Mouse (Mus musculus): ENCODE measurements around the gene Neu2.
"Not testable (repeated sequence)": the region's sequence is repeated elsewhere in the genome, so short reads cannot be mapped to it uniquely, and the experiment has no call there.

Gene Neu2

DNA sequence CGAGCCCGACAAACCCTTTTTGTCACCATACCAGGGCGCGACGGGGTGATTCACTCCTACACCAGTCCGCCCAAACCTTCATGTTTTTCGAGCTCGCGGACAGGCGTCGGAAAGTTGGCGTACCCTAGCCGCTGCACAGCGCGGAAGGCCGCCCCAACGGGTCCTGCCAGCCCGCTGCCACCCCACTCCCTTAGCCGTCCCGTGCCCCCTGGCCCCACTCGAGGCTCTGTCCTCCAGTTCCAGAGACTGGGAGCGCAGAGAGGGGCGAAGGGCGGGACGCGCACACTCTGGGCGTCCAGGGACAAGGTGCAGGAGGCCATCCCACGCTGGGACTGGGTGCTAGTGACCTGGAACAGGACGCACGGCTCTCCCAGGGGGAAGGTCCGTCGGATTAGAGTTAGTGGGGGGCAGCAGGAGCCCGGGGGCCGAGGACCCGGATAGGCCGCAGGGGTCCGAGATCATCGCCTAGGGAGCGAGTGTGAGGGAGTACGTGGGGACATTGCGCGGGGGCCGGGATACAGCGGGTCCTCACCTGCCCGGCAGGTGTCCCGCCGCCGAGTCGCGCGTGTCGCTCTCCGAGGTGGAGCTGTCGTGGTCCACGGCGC is at the start of gene Neu2:
TSS of gene Neu2 (plus strand) at position 329 of the 605 bp plus-strand sequence.
- no peak for DNase-seq (ENCODE audit: low spot score in 2 of 2)

DNA sequence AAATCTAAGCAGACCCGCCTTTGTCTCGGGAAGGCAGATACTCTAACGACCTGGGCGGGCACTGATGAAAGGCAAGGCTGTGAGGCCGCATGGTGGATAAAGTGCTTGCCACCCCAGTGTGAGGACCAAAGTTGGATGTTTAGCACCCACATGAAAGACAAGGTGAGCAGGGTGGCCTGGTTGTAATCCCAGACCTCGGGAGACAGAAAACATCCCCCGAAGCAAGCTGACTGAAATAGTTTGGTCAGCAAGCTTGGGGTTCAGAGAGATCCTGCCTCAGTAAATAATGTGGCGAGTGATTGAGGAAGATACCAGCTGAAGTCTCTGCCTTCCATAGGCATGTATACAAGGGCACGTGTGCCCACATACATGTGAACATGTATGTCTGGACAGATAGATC is 42.2 kb upstream of the Neu2 start:
- no peak for DNase-seq (ENCODE audit: low spot score in 2 of 2)

DNA sequence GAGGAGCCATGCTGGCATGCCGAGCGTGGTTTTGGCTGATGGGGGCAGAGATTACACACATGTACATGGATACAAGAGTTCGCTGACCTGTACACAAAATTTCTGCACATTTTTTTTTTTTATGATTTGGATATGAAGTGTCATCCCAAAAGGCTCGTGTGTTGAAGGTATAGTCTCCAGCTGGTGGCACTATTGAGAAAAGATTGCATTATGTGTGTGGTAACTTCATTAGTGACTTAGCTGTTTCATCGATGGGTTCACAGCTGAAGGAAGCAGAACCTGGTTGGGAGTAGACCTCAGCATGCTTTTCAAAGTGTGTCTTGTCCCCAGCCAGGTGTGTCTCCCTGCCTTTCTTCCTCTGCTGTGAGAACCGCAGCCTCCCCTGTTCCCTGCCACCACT is 41.4 kb upstream of the Neu2 start:
- no peak for DNase-seq (ENCODE audit: low spot score in 2 of 2)

DNA sequence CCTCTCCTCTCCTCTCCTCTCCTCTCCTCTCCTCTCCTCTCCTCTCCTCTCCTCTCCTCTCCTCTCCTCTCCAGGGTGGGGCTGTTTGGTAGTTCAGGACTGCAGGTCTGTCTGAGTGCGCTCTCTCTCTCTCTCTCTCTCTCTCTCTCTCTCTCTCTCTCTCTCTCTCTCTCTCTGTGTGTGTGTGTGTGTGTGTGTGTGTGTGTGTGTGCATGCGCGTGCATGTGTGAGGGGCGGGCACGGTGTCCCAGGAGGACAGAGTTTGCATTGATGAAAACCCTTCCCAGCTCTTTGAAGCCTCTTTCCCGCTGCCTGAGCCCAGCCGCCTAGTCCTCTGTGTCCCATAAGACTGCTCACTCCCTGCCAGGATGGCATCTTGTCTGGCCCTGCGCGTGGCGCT is 39.7 kb upstream of the Neu2 start, which contains the start of gene Snorc:
TSS of gene Snorc (plus strand) at position 301 of the 400 bp plus-strand sequence.
- not testable (repeated sequence) for DNase-seq (ENCODE audit: low spot score in 2 of 2)

DNA sequence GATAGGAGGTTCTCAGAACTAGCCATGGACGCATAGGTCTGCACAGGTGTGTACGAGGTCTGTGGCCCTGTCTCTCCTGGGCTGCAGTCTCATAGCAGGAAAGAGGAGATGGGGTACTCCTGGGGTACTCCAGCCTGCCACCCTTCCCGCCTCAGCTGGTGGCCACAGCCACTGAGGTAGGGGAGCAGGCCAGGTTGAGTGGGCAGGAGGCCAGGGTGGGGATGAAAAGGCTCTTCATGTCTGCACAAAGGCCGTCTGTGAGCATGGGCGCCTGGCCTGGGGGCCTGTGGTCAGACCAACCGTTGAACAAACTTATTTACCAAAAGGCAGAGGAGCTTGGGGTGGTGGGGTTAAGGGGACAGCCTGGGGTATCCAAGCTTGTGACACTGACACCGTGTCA is 37.8 kb upstream of the Neu2 start:
- no peak for DNase-seq (ENCODE audit: low spot score in 2 of 2)

DNA sequence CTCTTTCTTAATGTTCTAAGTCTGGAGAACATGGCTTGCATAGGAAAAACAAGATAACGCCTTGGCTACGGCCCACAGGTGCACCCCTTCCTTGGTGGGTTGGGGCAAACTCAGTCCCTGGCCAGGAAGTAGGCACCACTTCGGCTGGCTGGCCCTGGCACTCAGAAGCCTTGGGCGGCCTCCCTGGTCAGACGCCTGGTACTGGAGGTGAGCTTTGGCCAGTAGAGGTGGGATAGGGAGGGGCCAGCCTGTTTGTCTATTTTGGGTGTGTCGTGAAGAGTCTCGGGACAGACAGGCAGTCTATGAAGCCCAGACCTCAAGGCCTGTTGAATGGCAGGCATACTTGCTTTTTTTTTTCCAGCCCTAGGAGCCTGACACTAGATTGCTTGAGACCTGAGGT is 37.1 kb upstream of the Neu2 start:
- DNase-seq (ENCODE audit: low spot score in 2 of 2) = no peak

DNA sequence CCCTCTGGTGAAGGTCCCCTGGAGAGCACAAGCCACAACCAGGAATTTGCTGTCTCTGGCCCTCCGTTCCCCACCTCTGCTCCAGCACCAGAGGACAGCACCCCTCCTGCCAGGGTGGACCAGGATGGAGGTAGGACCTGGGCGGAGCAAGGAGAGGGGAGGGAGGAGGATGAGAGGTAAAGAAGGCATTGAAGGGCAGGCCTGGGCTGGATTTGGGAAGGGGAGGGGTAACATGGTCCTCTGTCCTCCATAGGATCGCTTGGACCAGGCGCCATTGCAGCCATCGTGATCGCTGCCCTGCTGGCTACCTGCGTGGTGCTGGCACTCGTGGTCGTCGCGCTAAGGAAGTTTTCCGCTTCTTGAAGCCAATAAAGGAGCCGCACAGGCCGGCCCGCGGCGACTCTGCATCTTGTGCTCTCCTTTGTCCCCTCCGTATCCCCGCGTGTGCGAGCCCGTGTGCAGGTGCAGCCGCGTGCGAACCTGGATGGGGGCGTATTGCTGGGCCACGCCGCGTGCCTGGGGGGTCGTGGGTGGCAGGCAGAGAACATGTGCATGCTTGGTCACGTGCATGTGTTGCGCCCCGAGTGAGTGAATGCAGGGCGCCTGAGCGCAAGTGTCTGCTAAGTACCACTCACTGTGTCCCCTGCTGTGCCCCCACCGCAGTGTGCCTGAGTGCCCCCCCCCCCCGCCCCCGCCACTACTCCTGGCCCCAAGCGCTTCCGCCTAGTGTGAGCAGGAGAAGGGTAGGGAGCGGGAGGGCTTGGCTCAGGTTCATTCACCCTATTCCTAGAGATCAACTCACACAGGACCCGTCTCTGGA is 34.4 kb upstream of the Neu2 start:
- peak; percentile 77 to 84 for DNase-seq (ENCODE audit: low spot score in 2 of 2)

DNA sequence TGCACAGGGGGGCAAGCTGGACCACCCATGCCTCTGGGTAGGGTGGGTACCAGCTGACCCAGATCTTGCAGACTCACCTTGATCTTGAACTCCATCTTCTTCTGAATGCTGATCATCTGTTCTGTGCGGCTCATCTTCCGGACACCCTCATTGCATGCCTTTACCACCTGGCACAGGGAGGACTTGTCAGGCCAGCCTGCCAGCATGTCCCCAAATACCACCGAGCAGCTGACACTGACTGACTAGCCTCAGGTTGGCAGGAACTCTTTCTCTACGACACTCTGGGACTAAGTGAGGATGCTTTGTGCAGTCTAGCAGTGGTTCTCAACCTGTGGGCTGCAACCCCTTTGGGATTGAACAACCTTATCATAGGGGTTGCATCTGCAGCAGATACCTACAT is 27.1 kb upstream of the Neu2 start:
- no peak for DNase-seq (ENCODE audit: low spot score in 2 of 2)

DNA sequence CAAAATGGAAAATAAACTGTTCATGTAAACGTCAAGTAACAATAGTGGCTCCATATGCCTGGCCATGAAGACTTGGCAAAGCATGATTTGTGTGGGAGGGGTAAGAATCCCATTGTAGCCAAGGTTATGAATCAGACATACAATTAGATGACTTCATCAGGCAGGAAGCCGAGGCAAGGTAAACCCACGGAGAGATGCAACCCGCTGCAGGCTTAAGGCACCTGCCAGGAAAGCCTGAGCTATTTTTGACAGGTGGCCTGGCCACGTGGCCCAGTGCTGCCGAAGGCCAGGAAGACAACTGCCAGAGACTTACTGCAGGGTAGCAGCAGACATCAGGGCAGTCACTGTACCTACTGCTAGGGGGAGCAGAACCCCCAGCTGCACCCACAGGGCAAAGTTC is 23.3 kb upstream of the Neu2 start:
- peak; percentile 73 to 78 for DNase-seq (ENCODE audit: low spot score in 2 of 2)

DNA sequence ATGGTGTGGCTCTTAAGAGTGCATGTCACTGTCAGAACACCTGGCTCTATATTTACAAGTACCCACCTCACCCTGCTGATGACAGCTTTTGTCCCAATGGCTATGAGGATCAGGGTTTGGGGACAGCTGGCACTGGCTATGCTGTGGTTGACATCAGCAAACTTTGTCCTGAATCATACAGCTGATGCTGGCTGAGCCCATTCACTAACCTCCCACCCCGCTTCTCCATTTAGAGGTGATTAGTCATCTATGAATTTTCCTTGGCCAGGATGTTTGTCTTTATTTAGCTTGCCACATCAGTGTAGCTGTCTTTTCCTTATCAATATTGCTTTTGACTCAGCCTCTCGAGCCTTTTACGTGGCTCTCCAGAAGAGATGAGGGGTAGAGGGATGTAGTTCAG is 17.4 kb upstream of the Neu2 start:
- no peak for DNase-seq (ENCODE audit: low spot score in 2 of 2)

DNA sequence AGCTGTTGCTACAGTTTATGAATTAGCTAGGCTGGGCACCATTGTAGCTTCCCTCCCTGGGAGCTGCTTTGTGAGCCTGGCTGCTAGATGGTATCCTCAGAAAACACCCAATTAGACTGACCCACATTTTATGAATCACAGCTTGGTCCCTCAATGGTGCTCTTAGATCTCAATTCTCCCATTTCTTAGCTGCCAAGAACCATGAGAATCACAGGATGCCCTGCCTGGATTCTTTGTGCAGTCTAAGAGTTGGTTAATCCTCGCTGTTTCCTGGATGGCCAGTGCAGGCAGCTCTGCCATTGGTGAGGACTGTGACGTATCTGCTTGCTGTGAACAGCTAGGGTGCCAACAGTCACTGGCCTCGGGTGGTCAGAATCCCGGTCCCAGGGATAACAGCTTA is 16.1 kb upstream of the Neu2 start:
- no peak for DNase-seq (ENCODE audit: low spot score in 2 of 2)

DNA sequence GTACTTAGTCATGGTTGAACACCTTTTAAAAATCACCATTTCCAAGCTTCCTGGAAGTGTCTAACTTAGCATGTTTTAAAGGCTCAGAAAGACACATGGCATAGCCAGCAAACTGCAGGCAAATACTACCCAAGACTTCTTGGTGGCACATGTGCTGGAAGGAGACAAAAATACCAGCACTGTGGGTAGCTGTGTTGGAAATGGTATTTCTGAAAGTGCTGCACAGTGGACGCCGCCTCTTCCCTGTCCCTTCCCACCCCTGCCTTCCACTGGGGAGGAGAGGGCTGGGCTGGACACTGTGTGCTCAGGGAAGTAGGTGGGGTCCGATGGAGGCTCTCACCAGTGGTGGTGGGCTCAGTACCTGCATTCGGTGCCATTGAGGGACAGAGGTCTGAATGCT is 4.2 kb upstream of the Neu2 start:
- DNase-seq (ENCODE audit: low spot score in 2 of 2) = no peak

DNA sequence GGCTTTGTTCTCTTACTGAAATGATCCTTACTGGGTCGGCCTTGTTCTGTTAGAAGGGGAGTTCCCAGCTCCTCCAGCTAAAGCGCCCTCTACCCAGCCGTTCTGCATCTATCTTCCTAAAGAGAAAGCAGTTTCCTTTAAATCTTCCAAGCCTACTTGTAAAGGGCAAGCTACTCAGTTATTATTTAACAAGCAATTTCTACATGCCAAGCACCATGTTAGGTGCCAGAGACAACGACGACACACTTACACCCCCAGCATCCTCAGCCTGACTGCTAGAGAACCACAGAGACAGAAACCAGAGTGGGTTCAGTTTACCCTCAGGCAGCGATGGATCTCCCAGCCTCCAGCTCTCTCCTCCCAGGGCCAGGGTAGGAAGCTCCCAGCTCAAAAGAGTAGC is 1.8 kb upstream of the Neu2 start:
- DNase-seq (ENCODE audit: low spot score in 2 of 2) = no peak

DNA sequence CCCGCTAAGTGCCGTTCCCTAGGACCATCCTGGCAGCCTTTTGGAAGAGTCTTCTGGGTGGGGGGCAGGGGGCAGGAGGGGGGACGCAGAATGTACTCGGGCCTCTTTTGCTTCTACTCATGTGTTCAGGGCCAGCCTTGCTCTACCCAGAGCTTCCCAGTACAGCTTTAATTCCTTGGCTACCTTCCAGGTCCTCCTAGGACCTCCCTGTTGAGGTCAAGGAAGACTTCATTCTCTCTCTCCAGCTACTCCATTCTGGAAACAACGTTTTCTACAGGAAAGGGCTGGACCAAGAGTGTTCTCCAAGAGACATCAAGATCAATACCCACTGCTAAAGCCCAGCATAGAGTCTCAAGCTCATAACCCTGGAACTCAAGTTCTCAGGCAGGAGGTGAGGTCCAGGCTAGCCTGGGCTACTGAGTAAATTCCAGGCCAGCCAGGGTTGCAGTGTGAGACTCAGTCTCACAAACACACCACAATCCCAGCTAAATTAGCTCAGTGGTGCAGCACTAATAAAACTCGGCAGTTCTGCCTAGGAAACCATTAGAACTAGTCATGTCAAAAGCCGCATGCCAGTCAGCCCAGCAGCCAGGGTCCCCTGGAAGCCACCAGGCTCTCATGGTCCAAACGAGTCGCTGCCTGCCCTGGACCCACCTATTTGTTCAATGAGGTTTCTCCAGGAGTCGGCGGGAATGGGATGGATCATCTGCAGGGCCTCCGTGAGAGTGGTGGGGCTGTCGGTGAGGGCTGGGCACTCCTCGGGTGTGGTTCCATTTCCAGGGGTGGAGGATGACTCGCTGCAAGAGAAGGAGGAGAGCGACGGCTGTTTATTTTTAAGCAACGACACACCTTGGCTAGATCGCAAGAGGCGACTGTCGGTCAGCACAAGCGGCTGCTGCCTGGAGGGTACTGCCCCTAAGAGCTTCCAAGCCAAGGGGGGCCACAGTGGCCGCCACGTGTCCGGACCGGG is 813 bp upstream of the Neu2 start:
- no peak for DNase-seq (ENCODE audit: low spot score in 2 of 2)

DNA sequence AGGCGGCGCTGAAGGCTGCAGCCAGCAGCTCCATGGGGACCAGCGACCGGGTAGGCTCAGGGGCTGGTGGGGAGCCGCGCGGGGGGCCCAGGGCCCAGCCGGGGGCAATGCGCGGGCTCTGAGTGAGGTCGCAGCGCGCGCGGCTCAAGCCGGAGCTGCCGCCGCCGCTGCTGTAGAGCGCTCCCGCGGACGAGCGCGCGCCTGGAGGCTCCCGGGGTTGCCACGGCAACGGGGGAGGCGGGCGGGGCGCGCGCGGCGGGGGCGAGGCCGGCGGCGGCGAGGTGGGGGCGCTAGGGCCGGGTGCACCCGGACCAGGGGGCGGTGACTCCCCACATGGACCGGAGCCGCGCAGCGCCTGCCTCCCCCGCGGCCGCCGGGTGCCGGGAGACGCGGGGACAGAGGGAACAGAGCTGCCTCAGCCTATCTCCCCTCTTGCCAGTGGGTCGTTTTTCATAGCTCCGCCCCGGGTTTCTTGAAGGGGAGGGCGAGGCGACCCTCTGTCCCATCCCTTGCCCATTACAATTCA is 540 bp downstream of the Neu2 start:
- peak; percentile 49 to 52 for DNase-seq (ENCODE audit: low spot score in 2 of 2)

DNA sequence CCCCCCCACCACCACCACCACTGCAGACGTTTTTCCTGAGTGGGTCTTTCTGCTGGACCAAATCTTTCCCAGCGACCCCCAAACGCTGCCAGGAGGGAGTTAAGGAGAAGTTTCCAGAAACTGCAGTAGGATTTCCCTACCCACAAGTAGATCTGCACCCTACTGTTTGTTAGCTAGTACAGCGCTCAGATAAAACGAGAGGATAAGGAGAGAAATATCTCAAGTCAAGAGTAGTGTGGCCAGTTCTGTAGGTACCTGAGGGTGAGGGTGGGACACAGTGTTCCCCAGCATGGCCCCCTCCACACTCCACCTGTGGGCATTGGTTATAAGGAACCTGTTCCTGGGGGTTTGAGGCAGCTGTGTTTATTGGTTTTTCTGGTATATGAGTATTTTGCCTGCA is 1.2 kb downstream of the Neu2 start:
- DNase-seq (ENCODE audit: low spot score in 2 of 2) = no peak

DNA sequence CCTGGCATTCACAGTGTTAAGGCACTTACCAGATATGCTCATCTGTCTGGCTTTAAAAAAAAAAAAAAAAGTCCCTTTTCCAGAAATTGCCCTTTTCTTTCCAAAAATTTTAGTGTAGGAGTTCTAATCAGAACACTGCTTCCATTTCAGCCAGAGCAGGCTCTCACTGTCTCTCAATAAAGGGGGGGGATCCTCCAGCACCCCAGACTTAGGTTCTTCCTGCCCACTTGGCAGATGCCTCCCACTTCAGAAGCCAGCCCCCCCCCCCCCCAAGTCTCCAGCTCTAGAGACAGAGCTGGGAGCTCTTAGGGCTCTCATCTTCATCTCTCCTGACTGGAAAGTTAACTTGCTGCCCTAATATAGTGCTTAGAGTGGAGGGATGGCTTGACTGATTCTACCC is 10.8 kb downstream of the Neu2 start:
- no peak for DNase-seq (ENCODE audit: low spot score in 2 of 2)

DNA sequence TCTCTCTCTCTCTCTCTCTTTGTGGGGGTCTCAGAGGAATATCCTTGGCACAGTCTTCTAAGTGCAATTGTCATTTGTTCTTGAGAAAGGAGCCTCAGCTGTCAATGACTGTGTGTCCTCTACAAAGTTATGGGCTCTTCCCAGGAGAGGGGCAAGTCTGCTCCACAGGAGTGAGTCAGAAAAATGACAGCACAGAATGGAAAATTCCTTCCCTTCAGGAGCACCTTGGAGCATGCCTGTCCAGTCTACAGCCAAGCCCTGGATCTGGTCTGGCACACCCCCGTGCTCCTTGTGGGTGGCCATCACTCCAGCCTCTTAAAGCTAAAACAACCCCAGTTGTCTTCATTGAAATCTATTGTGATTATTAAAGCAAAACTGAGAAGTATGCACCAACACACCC is 11.8 kb downstream of the Neu2 start:
- DNase-seq (ENCODE audit: low spot score in 2 of 2) = no peak

DNA sequence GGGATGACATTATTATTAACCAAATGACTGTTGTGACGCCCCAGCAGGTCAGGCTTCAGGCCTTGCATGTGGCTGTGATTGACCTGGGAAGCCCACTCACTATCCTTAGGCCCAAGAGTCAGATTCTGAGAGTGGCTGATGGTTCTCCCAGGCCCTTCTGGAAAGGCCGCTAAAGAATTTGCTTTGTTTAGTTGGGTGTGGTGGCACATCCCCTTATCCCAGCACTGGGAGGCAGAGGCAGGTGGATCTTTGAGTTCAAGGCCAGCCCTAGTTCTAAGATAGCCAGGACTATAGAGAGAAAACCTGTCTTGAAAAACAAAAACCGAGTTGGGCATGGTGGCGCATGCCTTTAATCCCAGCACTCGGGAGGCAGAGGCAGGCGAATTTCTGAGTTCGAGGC is 15.4 kb downstream of the Neu2 start:
- DNase-seq (ENCODE audit: low spot score in 2 of 2) = no peak

DNA sequence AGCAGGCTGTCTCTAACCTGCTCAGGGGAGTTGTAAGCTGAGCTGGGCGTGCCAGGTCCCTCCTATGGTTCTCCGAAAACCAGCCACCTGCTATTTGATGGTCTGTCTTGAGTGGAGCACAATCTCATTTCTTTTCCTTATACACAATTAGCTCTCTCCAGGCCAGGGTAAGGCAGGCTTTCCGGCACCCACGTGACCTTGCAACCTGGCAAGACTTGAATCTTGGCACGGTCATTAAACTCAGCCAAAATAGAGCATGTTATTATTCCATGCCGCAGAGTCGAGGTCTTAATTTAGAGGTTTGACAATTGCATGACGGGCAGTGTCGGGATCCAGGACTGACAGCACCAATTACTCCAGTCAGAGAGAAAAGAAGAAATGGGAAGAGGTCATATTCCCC is 17.5 kb downstream of the Neu2 start:
- no peak for DNase-seq (ENCODE audit: low spot score in 2 of 2)

DNA sequence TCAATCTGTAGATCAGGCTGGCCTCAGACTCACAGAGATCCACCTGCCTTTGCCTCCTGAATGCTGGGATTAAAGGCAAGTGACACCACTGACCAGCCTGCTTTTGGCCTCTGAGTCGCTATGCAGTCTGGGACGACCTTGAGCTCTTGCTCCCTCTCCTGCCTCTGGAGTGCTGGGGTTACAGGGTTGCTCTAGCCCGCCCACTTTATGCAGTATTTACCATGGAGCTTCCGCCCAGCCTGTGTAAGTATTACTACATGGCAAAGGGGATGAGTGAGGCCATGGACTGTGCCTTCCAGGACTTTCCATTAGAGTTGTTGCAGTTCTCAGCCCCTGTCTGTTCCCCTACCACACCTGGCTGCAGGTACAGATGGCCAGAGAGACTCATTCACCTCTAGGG is 22.7 kb downstream of the Neu2 start:
- no peak for DNase-seq (ENCODE audit: low spot score in 2 of 2)

DNA sequence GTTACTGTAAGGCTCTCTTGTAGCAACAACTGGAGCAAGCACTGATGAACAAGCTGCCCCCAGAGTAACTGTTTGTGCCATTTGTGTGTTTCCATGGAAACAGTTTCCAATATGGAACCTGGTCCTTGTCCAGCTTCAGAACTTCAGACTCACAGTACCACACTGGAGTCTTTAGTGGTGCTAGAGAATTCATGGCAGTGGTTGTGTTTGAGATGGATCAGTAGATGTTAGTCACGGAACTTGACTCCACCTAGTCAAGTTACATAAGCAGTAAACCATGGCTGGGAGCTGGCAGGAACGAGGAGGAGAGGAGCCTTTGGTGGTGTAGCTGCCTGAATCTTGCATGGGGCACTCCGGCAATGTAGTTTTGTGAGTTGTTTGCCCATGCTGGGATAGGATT is 24.4 kb downstream of the Neu2 start:
- DNase-seq (ENCODE audit: low spot score in 2 of 2) = no peak

Data from right cerebral cortex, postnatal 36 days (tissue).